Mouse (Mus musculus): ENCODE measurements around the gene Nlrp6. TPM values are rescaled to one million over a fixed set of nuclear protein-coding genes. Genes with fewer than 3 reads are reported as not detected.

Nlrp6 gene
- 0.17 and 0.61 TPM in 2 replicates for polyA plus RNA-seq (2014; fragmentation: Nextera tagmentation; extraction: Ambion mirVana)

GRCm38 (mm10) chr7:140920418-140921029 is at the start of gene Nlrp6:
TSS of gene Nlrp6 (plus strand) at chr7:140920902.
- peaks cover 51% of the 10 kb centered on the region for H3K27me3 ChIP-seq (ENCODE audit: control insufficient read depth, insufficient read depth, low read length)
- peak within 1 kb of the TSS; percentile 35; the same call in 1 of the 2 replicates for H3K4me3 ChIP-seq (ENCODE audit: low read length)
- H3K27ac ChIP-seq (ENCODE audit: low read depth, low read length), result no peak within 1 kb of the TSS

DNA sequence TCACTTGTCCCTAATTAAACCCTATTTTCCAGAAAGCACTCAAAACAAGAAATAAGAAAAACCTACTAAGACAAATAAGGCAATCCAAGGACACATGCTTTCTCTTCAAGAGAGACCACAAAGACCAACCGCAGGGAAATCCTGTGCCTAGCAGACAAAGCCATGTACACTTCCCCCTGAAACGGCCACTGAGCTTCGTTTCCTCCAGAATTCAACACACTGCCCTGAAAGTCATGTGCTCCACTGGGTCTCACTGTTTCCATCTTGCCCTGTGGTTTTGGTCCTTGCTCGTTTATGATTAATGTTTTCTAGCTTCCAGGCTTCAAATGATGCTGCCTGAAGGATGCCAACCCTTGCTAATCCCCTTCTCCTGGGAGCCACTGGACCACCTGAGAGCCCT is 46.5 kb upstream of the Nlrp6 start:
- no peak for ATAC-seq (ENCODE audit: low FRiP score, low TSS enrichment)
- WGBS, result 90% methylated on average over 4 of the region's 4 CpGs
- peaks cover 15% of the 10 kb centered on the region; the same call in 1 of the 2 replicates for H3K36me3 ChIP-seq (ENCODE audit: control insufficient read depth, insufficient read depth, low read length)
- H3K9ac ChIP-seq (ENCODE audit: low read depth, low read length), result no peak overlapping the region
- H3K9me3 ChIP-seq (ENCODE audit: control insufficient read depth, low read length), result no peaks in the 10 kb centered on the region
- H3K4me1 ChIP-seq (ENCODE audit: control insufficient read depth, insufficient read depth, low read length), result no peaks in the 10 kb centered on the region
- H3K27me3 ChIP-seq (ENCODE audit: control insufficient read depth, insufficient read depth, low read length), result no peaks in the 10 kb centered on the region
- H3K4me3 ChIP-seq (ENCODE audit: low read length), result no peak overlapping the region
- no peak overlapping the region for H3K4me2 ChIP-seq (replicated peaks; ENCODE audit: low read depth, low read length)
- H3K27ac ChIP-seq (ENCODE audit: low read depth, low read length), result no peak overlapping the region

More at GRCm38 (mm10) chr7:140920418-140921029, at the start of gene Nlrp6:
- WGBS, result 54% methylated on average over 8 of the region's 8 CpGs
- Histone ChIP-seq H3K36me3 (ENCODE audit: control insufficient read depth, insufficient read depth, low read length) (no peaks in the 10 kb centered on the region), H3K9ac (ENCODE audit: low read depth, low read length) (no peak within 1 kb of the TSS), H3K9me3 (ENCODE audit: control insufficient read depth, low read length) (no peaks in the 10 kb centered on the region), H3K4me2 (replicated peaks; ENCODE audit: low read depth, low read length) (no peak within 1 kb of the TSS), H3K4me1 (ENCODE audit: control insufficient read depth, insufficient read depth, low read length) (peaks cover 10% of the 10 kb centered on the region)
- no peak for ATAC-seq (ENCODE audit: low FRiP score, low TSS enrichment)

- Histone ChIP-seq H3K9me3 (ENCODE audit: control insufficient read depth, low read length) (no peaks in the 10 kb centered on the region), H3K27ac (ENCODE audit: low read depth, low read length) (no peak overlapping the region), H3K4me3 (ENCODE audit: low read length) (no peak overlapping the region), H3K9ac (ENCODE audit: low read depth, low read length) (no peak overlapping the region), H3K36me3 (ENCODE audit: control insufficient read depth, insufficient read depth, low read length) (peaks cover 12% of the 10 kb centered on the region; the same call in 1 of the 2 replicates), H3K27me3 (ENCODE audit: control insufficient read depth, insufficient read depth, low read length) (no peaks in the 10 kb centered on the region), H3K4me2 (replicated peaks; ENCODE audit: low read depth, low read length) (no peak overlapping the region), H3K4me1 (ENCODE audit: control insufficient read depth, insufficient read depth, low read length) (no peaks in the 10 kb centered on the region; the same call in 1 of the 2 replicates)
- ATAC-seq (ENCODE audit: low FRiP score, low TSS enrichment), result no peak
- 86% methylated on average over 6 of the region's 6 CpGs for WGBS
Measured at GRCm38 (mm10) chr7:140877364-140877763, 43.3 kb upstream of the Nlrp6 start.

DNA sequence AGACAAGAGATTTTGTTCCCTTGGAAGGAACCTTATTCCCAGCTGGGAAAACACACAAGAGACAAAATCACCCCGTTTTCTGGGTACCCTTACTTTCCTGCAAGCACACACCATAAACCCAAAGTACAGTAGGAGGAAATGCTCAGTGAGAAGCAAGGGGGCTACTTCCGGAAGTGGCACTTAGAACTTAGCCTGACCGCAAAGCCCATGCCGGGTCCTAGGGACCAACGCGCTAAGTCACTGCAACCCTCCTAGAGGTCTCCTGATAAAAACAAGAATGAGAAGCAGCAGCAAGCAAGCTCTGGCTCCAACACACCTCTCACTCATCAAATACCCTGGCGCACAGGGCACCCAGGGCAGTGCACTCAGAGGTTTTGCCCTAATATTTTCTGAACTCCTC is 41.3 kb upstream of the Nlrp6 start:
- ATAC-seq (ENCODE audit: low FRiP score, low TSS enrichment), result no peak
- H3K27me3 ChIP-seq (ENCODE audit: control insufficient read depth, insufficient read depth, low read length), result no peaks in the 10 kb centered on the region
- WGBS, result 94% methylated on average over 7 of the region's 7 CpGs

DNA sequence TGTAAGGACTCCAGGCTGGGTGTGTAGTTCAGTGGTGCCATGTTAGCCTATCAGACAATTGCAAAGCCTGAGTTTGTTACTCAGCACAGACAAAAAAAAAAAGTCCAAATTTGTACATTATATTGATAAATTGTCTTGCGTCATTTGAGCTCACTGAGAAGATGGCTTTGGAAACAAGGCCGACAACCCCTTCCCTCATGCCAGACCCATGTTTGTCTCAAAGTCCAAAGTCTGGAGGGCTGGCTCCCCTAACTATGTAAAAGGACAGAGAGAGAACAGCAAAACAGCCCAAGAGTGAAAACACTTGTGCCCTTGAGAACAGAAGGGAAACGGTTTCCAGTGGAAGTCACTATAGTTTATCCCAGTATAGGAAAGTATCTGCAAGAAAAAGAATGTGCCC is 40.3 kb upstream of the Nlrp6 start:
- H3K9ac ChIP-seq (ENCODE audit: low read depth, low read length), result no peak overlapping the region

More for the DNA sequence above, 41.3 kb upstream of the Nlrp6 start:
- Histone ChIP-seq H3K36me3 (ENCODE audit: control insufficient read depth, insufficient read depth, low read length) (peaks cover 18% of the 10 kb centered on the region; the same call in 1 of the 2 replicates), H3K4me3 (ENCODE audit: low read length) (no peak overlapping the region), H3K4me2 (replicated peaks; ENCODE audit: low read depth, low read length) (no peak overlapping the region), H3K27ac (ENCODE audit: low read depth, low read length) (no peak overlapping the region), H3K9ac (ENCODE audit: low read depth, low read length) (no peak overlapping the region), H3K9me3 (ENCODE audit: control insufficient read depth, low read length) (no peaks in the 10 kb centered on the region), H3K4me1 (ENCODE audit: control insufficient read depth, insufficient read depth, low read length) (no peaks in the 10 kb centered on the region; the same call in 1 of the 2 replicates)

DNA sequence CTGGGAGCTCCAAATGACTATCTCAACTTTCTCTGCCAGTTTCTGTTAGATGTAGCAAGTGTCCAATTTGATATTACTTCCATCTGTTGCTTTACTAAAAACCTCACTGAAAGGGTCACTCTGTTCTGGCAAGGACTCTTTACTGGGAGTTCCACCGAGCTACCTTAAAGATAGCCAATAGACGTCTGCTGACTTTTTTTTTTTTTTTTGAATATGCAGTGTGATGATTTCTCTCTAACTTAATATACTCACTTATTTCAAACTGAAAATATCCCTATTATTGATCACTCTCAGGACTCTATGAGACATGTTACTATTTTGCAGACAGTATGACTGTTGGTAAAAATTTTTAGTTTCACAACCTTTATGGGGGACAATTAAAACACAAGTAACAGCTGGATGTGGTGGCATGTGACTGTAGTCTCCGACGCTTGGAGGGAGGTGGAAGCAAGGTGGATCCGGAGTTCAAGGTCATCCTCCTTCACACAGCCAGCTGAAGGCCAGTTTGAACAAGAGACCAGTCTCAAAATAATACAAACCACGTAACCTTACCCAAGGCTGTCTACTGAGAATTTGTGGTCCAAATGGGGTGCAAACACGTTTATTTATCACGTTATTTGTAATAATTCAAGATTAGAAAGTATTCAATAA is 39.7 kb upstream of the Nlrp6 start:
- H3K36me3 ChIP-seq (ENCODE audit: control insufficient read depth, insufficient read depth, low read length), result peaks cover 17% of the 10 kb centered on the region; the same call in 1 of the 2 replicates
- peak overlapping the region; percentile 78 for H3K4me2 ChIP-seq (replicated peaks; ENCODE audit: low read depth, low read length)
- H3K27me3 ChIP-seq (ENCODE audit: control insufficient read depth, insufficient read depth, low read length), result no peaks in the 10 kb centered on the region
- 21% methylated on average over 8 of the region's 8 CpGs for WGBS
- ATAC-seq (ENCODE audit: low FRiP score, low TSS enrichment), result no peak
- H3K9ac ChIP-seq (ENCODE audit: low read depth, low read length), result peak overlapping the region; percentile 78; the same call in 1 of the 2 replicates
- H3K27ac ChIP-seq (ENCODE audit: low read depth, low read length), result peak overlapping the region; percentile 88; the same call in 1 of the 2 replicates
- no peaks in the 10 kb centered on the region for H3K9me3 ChIP-seq (ENCODE audit: control insufficient read depth, low read length)
- H3K4me1 ChIP-seq (ENCODE audit: control insufficient read depth, insufficient read depth, low read length), result no peaks in the 10 kb centered on the region; the same call in 1 of the 2 replicates
- H3K4me3 ChIP-seq (ENCODE audit: low read length), result peak overlapping the region; percentile 97

More for the DNA sequence above, 40.3 kb upstream of the Nlrp6 start:
- Histone ChIP-seq H3K9me3 (ENCODE audit: control insufficient read depth, low read length) (no peaks in the 10 kb centered on the region), H3K4me3 (ENCODE audit: low read length) (no peak overlapping the region), H3K4me2 (replicated peaks; ENCODE audit: low read depth, low read length) (no peak overlapping the region), H3K4me1 (ENCODE audit: control insufficient read depth, insufficient read depth, low read length) (no peaks in the 10 kb centered on the region; the same call in 1 of the 2 replicates), H3K27ac (ENCODE audit: low read depth, low read length) (no peak overlapping the region), H3K36me3 (ENCODE audit: control insufficient read depth, insufficient read depth, low read length) (peaks cover 16% of the 10 kb centered on the region; the same call in 1 of the 2 replicates), H3K27me3 (ENCODE audit: control insufficient read depth, insufficient read depth, low read length) (no peaks in the 10 kb centered on the region)
- WGBS, result 71% methylated on average over 3 of the region's 3 CpGs
- no peak for ATAC-seq (ENCODE audit: low FRiP score, low TSS enrichment)

GRCm38 (mm10) chr7:140881696-140882468 is 38.8 kb upstream of the Nlrp6 start, which contains the start of the genes Psmd13 and Sirt3:
TSS of gene Psmd13 (plus strand) at chr7:140881968.
TSS of gene Sirt3 (minus strand) at chr7:140882309.
- ATAC-seq (ENCODE audit: low FRiP score, low TSS enrichment), result peak; percentile 98
- under 1% methylated on average over 59 of the region's 59 CpGs for whole genome bisulfite sequencing
- H3K4me2 ChIP-seq (replicated peaks; ENCODE audit: low read depth, low read length), result peak within 1 kb of the TSS; percentile 78

GRCm38 (mm10) chr7:140882469-140882803 is 38.3 kb upstream of the Nlrp6 start:
- ATAC-seq (ENCODE audit: low FRiP score, low TSS enrichment), result peak; percentile 48; the same call in 1 of the 2 replicates
- peak overlapping the region; percentile 78 for H3K4me2 ChIP-seq (replicated peaks; ENCODE audit: low read depth, low read length)
- no peaks in the 10 kb centered on the region; the same call in 1 of the 2 replicates for H3K4me1 ChIP-seq (ENCODE audit: control insufficient read depth, insufficient read depth, low read length)
- H3K27ac ChIP-seq (ENCODE audit: low read depth, low read length), result peak overlapping the region; percentile 47; the same call in 1 of the 2 replicates
- H3K4me3 ChIP-seq (ENCODE audit: low read length), result peak overlapping the region; percentile 97
- H3K36me3 ChIP-seq (ENCODE audit: control insufficient read depth, insufficient read depth, low read length), result peaks cover 24% of the 10 kb centered on the region
- WGBS, result under 1% methylated on average over 12 of the region's 12 CpGs
- no peaks in the 10 kb centered on the region for H3K9me3 ChIP-seq (ENCODE audit: control insufficient read depth, low read length)
- peak overlapping the region; percentile 78 for H3K9ac ChIP-seq (ENCODE audit: low read depth, low read length)
- no peaks in the 10 kb centered on the region for H3K27me3 ChIP-seq (ENCODE audit: control insufficient read depth, insufficient read depth, low read length)

More at GRCm38 (mm10) chr7:140881696-140882468, 38.8 kb upstream of the Nlrp6 start, which contains the start of the genes Psmd13 and Sirt3:
- H3K4me3 ChIP-seq (ENCODE audit: low read length), result peak within 1 kb of the TSS; percentile 97
- H3K27me3 ChIP-seq (ENCODE audit: control insufficient read depth, insufficient read depth, low read length), result no peaks in the 10 kb centered on the region
- no peaks in the 10 kb centered on the region for H3K9me3 ChIP-seq (ENCODE audit: control insufficient read depth, low read length)
- no peaks in the 10 kb centered on the region; the same call in 1 of the 2 replicates for H3K4me1 ChIP-seq (ENCODE audit: control insufficient read depth, insufficient read depth, low read length)
- H3K9ac ChIP-seq (ENCODE audit: low read depth, low read length), result peak within 1 kb of the TSS; percentile 78
- H3K36me3 ChIP-seq (ENCODE audit: control insufficient read depth, insufficient read depth, low read length), result peaks cover 21% of the 10 kb centered on the region
- H3K27ac ChIP-seq (ENCODE audit: low read depth, low read length), result peak within 1 kb of the TSS; percentile 88
